Mouse (Mus musculus) T-helper 2 cell (primary cell): Measurements from ENCODE around the gene Slamf8.

ENCODE experiments used
- in situ Hi-C: fragments of 300-600 bp; cut with MboI, MseI; formaldehyde crosslinking; loops from one replicate; pipeline ENCODE4 v1.15.1; 2025; ENCODE audit warnings: high pct_unique_total_duplicates

The Slamf8 gene

GRCm38 (mm10) chr1:172590385-172590784, at the start of gene Slamf8:
Slamf8 (minus strand) TSS chr1:172590568.
- in situ Hi-C loops, result no loop called here

GRCm38 (mm10) chr1:172638781-172639180, 48.4 kb upstream of the Slamf8 start:
- in situ Hi-C loops, result no loop called here

DNA sequence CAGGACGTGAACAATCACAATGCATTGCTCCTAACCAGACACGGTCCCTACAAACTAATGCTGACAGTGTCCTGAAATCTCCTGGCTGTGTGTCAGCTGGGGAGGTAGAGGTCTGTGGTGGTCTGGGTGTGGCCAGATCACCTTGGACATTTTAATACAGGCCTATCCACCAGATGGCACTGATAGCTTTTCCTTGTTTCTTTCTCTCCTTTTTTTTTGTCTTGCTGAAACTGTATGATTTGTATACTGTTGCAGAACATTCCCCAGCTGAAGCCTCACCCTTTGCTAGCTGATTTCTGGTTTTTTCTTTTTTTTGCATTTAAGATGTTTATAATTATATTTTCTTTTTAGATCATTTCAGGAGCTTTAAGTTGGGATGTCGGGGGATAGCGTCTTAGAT, 47.4 kb upstream of the Slamf8 start:
- in situ Hi-C loops, result no loop called here

DNA sequence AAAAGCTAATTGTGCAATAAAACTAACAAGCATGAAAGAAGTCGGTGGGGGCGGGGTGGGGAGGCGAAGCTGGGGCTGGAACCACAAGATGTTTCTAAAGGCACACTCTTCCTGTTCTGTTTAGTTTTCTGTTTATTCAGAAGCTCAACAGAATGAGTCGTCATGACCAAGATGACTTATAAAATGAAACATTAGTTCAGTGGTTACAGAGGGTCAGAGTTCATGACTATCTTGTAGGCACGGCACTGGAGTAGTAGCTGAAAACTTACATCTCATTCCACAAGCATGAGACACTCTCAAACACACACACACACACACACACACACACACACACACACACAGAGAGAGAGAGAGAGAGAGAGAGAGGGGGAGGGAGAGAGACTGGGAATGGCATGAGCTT, 45.9 kb upstream of the Slamf8 start:
- in situ Hi-C loops, result no loop called here

DNA sequence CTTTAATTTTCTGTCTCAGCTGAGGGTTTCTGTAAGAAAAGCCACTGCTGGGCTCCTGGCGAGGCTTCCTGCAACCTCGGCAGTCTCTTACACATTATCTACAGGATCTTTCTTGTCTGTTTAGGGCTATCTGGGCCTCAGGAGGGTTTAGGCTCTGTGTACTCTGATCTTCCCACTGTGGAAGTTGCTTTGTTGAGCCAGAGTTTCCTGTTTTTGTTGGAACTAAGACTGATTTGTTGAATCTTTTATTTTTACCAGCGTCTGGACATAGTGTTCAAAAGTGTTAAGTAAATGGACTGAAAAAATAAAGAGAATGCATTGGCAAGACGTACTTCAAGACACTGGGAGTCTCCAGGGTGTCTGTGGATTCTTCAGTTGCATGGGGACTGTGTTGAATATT, 44.9 kb upstream of the Slamf8 start:
- in situ Hi-C loops, result no loop called here

GRCm38 (mm10) chr1:172634136-172634535, 43.8 kb upstream of the Slamf8 start:
- in situ Hi-C loops, result loop anchor here (5.0 kb wide), 1 partner anchor 222 kb away; no protein-coding TSS in a partner anchor

DNA sequence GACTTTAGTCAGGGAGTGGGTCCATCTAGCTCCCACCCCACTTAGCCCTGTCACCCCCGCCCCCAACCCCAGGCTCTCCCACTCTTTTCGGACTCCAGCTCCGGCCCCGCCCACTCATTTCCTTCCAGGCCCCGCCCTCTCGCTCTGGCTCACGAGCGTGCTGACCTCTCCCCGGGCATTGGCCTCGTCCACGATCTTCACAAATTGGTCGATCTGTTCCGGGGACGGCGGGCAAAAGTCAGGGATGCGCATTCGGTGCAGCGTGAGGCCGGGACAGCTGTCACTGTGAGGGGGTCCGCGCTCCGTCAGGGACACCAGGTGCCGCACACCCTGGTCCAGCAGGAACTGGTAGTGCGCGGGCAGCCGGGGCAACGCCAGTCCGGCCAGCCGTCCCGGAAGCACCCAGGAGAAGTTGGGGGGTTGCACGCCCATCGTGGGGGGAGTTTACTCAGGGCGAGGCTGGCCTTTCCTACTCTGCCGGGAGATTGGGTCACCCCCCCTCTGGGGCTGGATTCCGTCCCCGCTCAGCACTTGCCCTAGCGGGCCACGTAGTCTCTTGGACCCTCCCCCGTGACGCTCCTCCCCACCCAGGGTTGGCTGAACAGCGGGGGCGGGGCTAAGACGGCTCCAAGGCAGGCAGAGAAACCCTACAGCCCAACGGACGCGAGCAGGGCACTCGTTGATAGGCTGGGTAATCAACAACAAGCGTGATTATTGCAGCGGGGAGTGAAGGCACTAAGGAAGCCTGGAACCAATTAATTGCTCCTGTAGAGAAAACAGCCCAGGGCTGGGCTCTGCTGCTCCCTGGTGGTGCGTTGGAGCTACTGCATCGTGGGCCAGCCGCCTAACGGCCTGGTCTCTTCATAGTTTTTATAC, 42.3 kb upstream of the Slamf8 start, which contains the start of gene Dusp23:
Gene Dusp23, minus strand, starts transcription at position 512 of the 876 bp plus-strand sequence.
- in situ Hi-C loops, result loop anchor here (5.0 kb wide), 1 partner anchor 220 kb away; no protein-coding TSS in a partner anchor

- in situ Hi-C loops, result loop anchor here (5.0 kb wide), 1 partner anchor 219 kb away; no protein-coding TSS in a partner anchor
Observed at GRCm38 (mm10) chr1:172631721-172632120, 41.4 kb upstream of the Slamf8 start.

GRCm38 (mm10) chr1:172629831-172630230, 39.5 kb upstream of the Slamf8 start:
- in situ Hi-C loops, result loop anchor here (5.0 kb wide), 2 partner anchors 98 to 218 kb away; no protein-coding TSS in a partner anchor

- in situ Hi-C loops, result loop anchor here (5.0 kb wide), 1 partner anchor 94 kb away; no protein-coding TSS in a partner anchor
Observed at GRCm38 (mm10) chr1:172626306-172626705, 35.9 kb upstream of the Slamf8 start.

- in situ Hi-C loops, result no loop called here
Observed at GRCm38 (mm10) chr1:172624081-172624480, 33.7 kb upstream of the Slamf8 start.

GRCm38 (mm10) chr1:172623599-172623998, 33.2 kb upstream of the Slamf8 start:
- in situ Hi-C loops, result no loop called here

DNA sequence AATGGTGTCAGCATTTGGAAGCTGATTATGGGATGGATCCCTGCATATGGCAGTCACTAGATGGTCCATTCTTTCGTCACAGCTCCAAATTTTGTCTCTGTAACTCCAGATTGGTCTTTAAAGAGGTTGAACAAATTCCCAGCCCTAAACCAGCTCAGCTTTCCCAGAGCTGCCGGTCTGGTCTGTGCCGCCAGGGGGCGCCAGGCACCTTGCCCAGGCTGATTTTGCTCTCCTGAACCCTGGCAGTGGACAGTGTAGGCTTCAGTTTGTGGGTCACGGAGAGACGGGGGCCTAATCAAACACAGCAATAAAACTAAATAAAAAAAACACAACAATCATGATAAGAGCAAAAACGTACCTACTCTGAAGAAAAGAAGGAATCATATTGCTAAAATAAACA, 28.9 kb upstream of the Slamf8 start:
- in situ Hi-C loops, result no loop called here

- in situ Hi-C loops, result no loop called here
Observed at GRCm38 (mm10) chr1:172618141-172618540, 27.8 kb upstream of the Slamf8 start.

DNA sequence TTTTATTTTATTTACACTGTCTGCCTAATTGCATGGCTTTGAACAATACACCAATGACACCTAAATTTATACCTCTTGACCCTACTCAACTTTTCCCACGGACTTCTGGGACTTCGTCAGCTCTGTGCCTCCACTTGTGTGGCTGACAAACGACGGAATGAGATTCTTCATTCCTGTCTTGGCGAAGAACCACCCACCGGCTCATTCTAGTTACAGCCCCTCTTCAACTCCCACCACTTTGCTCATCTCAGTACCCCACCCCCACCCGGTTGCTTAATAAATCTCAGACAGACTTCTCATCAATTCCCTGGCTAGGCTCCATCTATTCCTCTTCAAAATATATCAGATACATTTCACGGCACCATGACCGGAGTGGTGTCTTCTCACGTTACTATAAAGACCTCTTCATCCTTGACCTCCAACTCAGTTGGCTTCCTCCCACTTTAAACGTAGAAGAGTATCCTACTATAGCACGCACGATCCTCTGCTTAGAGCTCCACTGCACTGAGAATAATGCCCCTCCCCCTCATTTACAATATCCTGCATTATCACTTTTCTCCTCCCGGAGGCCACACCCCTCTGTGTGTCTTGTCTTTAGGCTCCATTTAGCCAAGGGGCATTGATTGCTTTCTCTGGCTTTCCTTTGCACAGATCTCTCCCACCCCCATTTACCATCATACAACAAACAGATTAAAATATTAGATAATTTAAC, 27.2 kb upstream of the Slamf8 start:
- in situ Hi-C loops, result no loop called here

DNA sequence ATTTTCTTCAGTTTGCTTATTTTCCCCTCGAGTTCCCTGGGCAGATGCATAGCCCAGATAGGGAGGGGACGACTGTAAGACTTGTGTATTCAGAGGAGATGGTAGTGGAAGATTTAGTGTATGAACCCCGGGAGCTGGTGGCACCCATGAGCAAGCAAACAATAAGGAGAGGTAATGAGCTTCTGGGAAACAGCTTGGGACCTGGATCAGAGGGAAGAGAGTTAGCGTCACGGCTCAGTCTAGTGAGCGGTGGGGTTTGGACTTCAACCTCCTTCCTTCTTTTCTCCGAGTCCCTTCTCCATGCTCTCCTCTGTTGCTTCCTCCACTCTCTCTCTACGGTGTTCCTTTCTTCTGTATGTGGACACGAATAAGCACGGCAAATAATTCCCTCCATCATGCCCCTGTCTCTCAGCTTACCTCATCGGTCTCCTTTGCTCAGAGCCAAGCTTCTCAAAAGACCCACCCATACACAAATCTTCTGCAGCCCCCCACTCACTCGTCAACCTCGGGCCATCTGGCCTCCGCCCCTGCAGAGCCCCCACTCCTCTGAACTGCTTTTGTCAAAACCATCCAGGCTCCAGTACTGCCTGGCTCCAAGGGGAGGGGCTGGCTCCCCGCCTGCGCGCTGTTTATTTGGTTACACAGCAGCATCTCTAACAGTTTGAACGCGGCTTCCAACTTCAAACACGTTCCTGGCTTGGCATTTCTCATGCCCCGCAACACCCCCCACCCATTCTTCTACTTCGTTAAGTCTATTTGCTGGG, 26.4 kb upstream of the Slamf8 start:
- in situ Hi-C loops, result no loop called here

- in situ Hi-C loops, result no loop called here
Observed at GRCm38 (mm10) chr1:172615412-172615811, 25.0 kb upstream of the Slamf8 start.

DNA sequence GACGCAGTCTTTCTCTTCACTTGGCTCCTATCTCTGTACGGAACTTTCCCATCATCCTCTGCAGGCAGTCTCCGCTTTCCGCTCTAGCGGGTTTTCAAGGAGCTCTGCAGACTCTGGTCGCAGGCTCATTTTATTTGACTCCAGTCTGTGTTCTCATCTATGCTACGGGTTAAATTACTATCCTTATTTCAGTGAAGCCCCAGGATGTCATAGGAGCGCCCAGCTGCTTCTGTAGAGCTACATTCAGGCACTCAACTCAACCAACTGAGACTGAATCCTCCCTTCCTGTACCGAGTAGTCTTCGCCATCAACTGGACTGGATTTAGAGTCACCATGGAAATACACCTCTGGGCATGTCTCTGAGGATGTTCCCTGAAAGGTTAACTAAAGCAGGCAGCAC, 24.3 kb upstream of the Slamf8 start:
- in situ Hi-C loops, result no loop called here

DNA sequence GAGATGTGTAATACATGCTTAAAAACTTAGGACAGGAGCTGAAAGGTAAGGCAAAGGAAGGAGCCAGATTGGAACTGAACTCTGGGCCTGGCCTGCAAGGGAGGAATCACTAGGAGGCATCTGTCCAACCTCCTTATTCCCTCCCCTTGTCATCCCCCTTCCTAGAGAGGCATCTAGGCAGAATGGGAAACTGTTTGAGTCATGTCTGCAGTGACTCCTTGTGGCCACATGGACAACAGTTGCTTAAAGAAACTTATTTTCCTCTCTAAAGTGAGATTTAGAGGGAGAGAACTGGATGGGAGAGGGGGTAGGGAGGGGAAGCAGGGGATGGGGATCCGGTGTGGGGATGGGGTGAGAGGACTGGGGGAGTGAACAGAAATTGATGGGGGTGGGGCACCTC, 22.4 kb upstream of the Slamf8 start:
- in situ Hi-C loops, result no loop called here

- in situ Hi-C loops, result no loop called here
Observed at GRCm38 (mm10) chr1:172611304-172611703, 20.9 kb upstream of the Slamf8 start.

DNA sequence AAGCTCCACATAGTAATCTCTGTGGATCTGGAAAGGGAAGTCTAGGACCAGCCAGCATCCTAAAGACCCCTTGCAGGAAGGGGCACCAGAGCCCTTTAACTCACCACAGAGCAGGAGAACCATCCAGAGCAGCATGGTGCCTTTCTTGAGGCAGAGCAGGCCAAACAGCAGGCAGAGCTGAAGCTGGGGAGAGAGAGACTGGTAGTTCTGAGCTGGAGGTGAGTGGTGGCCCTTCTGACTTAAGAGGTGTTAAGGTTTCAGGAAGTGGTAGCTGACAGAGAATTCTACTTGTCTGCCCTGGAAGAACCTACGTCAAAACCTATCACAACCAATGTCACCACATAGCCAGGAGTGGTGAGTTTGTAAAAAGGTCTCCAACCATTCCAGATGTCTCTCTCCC, 12.0 kb upstream of the Slamf8 start, which contains the start of gene Fcrl6:
Gene Fcrl6, minus strand, starts transcription at position 226 of the 400 bp plus-strand sequence.
- in situ Hi-C loops, result no loop called here

DNA sequence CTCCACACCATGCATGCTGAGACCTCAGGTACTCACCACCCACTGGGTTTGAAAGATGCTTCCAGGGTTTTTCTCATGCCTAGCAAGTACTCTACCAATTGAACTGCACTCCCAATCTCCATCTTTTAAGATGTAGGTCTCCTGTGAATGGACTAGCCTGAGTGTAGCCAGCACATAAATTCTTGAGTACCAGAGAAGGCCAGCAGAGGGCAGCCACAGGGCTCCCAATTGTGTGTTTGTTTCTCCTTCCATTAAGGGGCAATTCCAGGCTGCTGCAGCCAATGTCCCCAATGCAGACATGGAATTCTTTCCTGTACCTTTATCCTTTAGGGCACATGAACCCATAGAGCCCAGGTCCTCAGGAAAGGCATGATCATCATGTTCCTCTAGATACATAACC, 4.1 kb upstream of the Slamf8 start:
- in situ Hi-C loops, result no loop called here
